Mouse (Mus musculus): ENCODE measurements around the gene Phtf2.
"Not testable (repeated sequence)": the region's sequence is repeated elsewhere in the genome, so short reads cannot be mapped to it uniquely, and the experiment has no call there.

Gene Phtf2

DNA sequence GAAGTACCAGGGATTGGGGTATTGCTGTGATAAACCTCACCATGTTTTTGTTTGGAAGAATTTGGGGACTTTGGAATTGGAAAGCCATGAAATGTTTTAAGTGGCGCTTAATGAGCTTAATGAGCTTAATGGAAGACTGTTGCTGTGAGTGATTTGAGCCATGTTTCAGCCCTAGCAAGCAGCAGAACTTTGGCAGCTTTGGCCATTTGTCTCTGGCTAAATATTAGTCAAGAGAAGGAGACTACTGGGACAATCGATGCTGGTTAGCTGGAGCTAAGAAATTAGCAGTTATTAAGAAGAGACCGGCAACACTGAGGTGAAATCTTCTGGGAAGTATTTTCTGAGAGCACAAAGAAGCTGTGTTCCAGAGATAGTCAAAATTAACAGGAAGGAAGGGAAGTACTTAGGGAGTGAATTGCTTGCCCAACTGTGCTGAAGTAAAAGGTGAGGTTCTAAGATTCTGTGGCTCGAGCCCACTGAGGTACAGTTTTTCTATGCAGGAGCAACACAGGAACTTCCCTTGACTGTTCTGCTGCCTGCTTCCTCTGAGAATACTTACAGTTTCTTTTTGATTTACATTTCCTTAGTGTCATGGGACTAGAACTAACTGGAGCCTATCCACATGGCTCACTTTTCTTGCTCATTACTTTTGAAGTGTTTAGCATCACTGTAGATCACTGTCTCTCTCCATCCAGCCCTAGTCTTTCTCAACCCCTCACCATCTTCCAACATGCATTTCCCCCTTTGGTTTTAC lies 17.5 kb downstream of the Phtf2 start:
- DNase-seq (ENCODE audit: low read depth, low spot score) = no peak

DNA sequence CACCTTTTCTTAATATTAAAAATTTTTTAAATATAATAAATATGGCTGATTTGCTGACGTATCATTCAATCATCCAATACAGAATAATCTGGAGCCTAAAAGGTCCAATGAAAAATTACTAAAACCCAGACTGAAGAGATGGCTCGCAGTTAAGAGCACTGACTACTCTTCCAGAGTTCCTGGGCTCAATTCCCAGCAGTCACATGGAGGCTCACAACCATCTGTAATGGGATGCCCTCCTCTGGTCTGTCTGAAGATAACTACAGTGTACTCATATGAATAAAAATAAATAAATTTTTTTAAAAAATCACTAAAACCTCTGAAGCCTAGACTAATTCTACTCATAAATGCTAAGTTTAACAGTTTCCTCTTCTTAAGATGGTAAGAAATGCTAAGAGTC lies 20.0 kb downstream of the Phtf2 start:
- peak; percentile 30 for DNase-seq (ENCODE audit: low read depth, low spot score)

DNA sequence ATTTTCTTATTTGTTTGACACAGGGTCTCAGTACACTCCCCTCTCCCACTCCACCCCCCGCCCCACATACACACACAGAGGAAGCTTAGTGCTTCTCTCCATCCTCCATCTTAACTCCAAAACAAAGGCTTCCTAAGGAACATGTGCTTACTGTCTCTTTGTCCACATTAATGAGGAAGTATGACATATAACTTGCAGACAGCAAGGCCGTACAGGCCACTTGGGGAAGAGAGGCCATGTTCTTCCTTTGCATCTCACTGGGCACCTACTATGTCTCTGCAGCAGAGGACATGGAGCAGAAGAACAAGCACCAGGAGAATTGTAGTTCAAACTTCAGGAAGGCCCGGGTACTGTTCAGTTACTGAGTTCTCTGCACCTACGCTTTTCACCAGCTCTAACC lies 21.4 kb downstream of the Phtf2 start:
- no peak for DNase-seq (ENCODE audit: low read depth, low spot score)

GRCm38 (mm10) chr5:20858404-20858803 lies 23.5 kb downstream of the Phtf2 start:
- DNase-seq (ENCODE audit: low read depth, low spot score) = no peak

- DNase-seq (ENCODE audit: low read depth, low spot score) = no peak
These were observed 26.9 kb downstream of the Phtf2 start for GRCm38 (mm10) chr5:20855066-20855465.

- no peak for DNase-seq (ENCODE audit: low read depth, low spot score)
These were observed 34.9 kb downstream of the Phtf2 start for GRCm38 (mm10) chr5:20847010-20847409.

DNA sequence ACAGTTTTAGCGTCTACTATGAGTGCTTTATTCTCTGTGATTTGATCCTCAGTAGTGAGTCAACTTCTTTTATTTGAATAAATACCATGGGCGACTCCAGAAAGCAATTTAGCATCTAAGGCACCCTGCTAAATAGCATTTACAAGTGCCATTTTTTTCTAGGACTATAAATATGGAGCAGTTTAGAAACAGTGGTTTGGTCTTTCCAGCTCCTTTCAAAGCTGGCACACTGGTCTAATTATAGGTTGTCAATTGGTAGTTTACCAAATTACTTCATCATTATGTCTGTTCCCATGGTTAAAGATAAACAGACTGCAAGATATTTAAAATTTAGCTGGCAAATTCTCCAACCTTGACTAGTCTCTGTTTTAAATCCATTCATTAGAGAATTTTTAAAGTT lies 38.1 kb downstream of the Phtf2 start:
- no peak for DNase-seq (ENCODE audit: low read depth, low spot score)

DNA sequence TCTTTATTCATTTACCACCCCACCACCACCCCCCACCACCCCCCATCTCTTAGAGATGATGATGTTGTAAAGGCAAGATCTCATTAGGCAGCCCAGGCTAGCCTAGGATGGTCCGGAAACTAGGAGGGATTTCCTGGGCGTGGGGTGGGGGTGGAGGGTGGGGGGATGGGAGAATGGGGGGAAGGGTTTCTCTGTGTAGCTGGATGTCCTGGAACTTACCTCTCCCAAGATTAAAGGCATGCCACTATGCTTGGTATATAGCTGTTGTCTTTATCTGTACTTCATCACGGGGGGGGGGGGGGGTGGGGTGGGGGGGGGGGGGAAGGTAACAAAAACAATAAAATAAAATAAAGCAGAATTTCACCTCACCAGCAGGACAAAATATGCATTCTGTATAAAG lies 38.5 kb downstream of the Phtf2 start:
- no peak for DNase-seq (ENCODE audit: low read depth, low spot score)

DNA sequence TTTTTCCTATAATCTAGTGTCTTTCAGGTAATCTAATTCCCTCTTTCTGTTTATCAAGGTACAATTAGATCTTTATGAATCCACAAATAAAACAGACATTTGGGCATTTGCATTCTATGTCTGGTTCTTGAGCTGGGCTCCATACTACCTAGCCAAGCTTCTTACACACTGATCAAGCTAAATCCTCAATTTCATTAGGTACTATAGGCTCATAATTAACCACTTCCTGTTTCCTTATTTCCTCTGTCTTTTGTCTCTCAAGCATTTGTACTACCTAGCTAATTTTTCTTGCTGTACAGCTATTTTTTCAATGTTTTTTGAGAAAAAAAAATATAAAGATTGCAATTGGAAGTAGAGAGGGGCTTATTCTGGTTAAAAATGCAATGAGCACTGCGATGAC lies 44.8 kb downstream of the Phtf2 start:
- no peak for DNase-seq (ENCODE audit: low read depth, low spot score)

DNA sequence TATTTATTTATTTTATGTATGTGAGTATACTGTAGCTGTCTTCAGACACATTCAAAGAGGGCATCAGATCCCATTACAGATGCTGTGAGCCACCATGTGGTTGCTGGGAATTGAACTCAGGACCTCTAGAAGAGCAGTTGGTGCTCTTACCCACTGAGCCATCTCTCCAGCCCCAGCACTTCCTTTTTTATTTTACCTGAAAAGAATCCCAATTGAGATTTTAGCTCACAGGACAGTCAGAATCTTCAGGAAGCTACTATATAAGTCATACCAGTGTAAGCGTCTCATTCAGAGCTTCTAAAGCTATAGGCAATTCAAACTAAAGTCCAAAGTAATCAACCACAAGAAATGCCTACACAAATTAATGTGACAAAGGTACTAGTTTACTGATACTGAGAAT lies 47.5 kb downstream of the Phtf2 start:
- no peak for DNase-seq (ENCODE audit: low read depth, low spot score)

GRCm38 (mm10) chr5:20831433-20831832 lies 50.5 kb downstream of the Phtf2 start:
- DNase-seq (ENCODE audit: low read depth, low spot score) = no peak

- DNase-seq (ENCODE audit: low read depth, low spot score) = no peak
These were observed 51.2 kb downstream of the Phtf2 start for GRCm38 (mm10) chr5:20830717-20831116.

- no peak for DNase-seq (ENCODE audit: low read depth, low spot score)
These were observed 60.3 kb downstream of the Phtf2 start for GRCm38 (mm10) chr5:20821647-20822046.

- no peak for DNase-seq (ENCODE audit: low read depth, low spot score)
These were observed 60.8 kb downstream of the Phtf2 start for GRCm38 (mm10) chr5:20821122-20821521.

- DNase-seq (ENCODE audit: low read depth, low spot score) = no peak
These were observed 66.8 kb downstream of the Phtf2 start for GRCm38 (mm10) chr5:20815094-20815493.

GRCm38 (mm10) chr5:20810449-20810848 lies 71.5 kb downstream of the Phtf2 start:
- DNase-seq (ENCODE audit: low read depth, low spot score) = no peak

- DNase-seq (ENCODE audit: low read depth, low spot score) = no peak
These were observed 86.0 kb downstream of the Phtf2 start for GRCm38 (mm10) chr5:20795932-20796331.

DNA sequence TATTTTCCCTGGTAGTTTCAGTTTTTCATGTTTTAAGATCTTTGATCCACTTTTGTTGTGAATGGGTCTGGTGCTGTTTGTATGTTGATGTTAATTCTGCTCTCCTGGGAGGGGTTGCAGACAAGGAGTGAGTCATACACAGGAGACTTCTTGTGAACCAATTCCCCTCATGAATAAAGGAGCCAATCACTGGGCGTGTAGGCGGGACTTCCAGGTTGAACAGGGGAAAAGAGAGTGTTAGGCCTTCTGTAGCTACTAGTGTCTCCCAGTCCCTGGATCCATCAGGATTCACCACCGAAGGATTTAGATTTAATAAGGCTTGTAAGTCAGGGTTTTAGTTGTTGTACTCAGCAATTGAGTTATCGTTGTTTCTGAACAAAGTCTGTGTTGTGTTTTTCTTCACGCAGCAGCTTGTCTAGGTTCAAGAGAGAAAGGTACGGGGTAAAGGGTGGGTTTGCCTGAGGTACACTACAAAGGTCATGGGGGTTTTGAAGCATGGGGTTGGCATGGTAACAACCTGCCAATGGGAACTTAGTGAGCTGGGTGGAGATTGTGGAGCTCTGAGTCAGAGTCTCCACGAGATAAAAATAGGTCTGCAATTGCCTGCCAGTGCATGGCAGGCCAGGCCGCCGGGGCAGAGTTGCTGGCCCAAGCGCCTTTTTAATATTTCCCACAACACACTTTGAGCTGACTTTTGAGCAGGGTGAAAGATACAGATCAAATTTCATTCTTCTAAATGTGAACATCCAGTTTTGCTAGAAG lies 90.0 kb downstream of the Phtf2 start:
- peak; percentile 66 for DNase-seq (ENCODE audit: low read depth, low spot score)

DNA sequence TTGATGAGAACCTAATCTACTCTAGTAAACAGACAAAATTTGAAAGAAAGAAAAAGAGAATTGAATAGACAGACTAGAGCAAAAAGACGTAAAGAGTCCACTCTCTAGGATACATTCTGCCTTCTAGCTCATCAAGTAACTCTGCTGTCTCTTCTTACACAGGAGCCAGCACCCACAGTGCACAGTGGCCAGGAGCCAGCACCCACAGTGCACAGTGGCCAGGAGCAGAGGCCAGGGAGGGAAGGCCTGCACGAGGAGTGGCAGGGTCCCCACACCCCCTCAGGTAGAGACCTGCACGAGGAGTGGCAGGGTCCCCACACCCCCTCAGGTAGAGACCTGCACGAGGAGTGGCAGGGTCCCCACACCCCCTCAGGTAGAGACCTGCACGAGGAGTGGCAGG lies 95.5 kb downstream of the Phtf2 start:
- DNase-seq (ENCODE audit: low read depth, low spot score) = not testable (repeated sequence)

GRCm38 (mm10) chr5:20781116-20781515 lies 100.8 kb downstream of the Phtf2 start:
- DNase-seq (ENCODE audit: low read depth, low spot score) = no peak

DNA sequence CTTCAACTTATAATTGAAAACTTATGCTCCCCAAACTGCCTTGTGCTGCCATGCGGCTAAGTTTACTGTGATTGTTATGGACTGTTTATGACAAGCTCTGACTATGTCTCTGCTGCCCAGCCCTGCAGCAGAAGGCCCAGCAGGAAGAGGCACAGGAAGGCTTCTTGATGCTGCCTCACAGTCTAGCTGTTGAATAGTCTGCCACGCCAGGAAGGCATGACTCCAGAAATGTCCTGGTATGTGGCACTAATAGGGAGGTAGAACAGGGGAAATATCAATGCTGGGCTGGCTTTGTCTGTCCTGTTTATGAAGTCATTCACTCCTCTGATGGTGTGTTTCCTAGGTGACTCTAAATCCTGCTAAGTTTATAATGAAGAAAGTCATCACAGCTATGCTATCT lies 102.7 kb downstream of the Phtf2 start:
- DNase-seq (ENCODE audit: low read depth, low spot score) = no peak

DNA sequence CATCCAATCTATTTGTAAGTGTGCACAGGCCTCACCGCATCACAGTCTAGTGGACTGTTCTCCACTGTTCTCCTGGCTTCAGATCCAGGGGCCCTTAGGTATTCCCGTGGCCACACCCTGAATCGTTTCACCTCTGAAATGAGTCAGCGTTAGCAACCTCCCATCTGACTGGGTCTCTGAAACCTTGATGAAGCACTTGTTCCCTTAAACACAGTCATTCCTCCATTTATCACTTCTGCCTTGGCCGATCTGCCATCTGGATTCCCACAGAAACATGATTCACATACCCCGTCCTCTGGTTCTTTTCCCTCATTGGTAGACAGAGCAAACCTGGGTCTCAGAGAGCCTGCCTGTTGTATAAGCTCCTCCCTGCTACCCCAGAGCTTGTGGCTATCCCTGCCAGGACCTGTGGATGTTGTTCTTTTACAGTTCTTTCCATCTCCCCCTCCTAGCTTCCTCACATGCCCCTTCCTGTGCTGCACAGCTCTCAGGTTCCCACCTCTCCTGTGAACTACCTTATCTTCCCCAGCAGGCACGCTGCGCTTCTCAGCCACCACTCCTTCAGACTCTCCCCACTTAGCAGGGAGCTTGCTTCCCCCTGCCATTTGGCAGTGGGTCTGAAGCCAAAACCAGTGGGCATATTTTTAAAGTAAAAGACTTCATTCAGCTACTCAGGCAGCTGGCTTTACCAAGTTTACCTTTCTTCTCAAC lies 103.5 kb downstream of the Phtf2 start:
- peak; percentile 14 for DNase-seq (ENCODE audit: low read depth, low spot score)

GRCm38 (mm10) chr5:20773341-20773740 lies 108.6 kb downstream of the Phtf2 start:
- DNase-seq (ENCODE audit: low read depth, low spot score) = peak; percentile 69
